Mouse (Mus musculus): ENCODE measurements at regions not wholly inside any gene's neighbourhood (a gene's known extent, or its start where the extent isn't known, plus 50 kb on each side); places are given as distances from the start of the nearest gene placed in this dataset.

DNA sequence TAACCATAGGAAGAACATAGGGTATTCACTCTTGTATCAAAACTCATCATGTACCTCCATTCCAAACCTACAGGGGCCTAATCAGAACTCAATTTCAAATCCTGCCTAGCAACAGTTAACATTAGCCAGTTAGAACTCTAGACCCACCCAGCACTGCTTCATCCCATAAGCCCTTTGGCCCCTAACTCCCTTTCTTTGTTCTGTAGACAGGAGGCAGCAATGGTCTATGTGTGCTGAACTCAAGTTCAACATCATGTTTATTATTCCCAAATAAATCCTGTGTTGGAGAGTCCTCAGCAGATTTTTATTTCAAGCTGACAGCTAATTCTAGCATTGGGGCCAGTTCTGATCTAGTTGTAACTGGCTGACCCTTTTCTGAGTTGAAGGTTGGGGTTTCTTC, 112.2 kb downstream of the Ipo8 start:
- no peak for DNase-seq

DNA sequence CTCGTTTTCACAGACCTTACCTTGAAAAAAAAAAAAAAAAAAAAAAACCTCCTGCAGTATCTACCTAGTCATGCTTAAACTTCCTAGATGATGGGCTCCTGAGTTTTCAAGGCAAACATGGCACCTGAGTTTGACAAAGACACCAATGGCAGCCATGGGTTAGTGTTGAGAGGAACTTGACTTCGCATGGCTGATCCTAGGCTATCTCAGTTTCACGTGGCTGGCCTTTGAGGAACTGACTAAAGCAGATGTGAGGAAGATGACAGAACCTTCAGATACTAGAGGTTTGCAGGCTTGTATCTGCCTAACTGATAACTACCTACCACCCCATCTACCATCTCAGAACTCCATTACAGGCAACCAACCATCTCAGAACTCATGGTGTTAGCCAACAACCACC, 120.9 kb downstream of the Ipo8 start:
- no peak for DNase-seq

- no peak for DNase-seq
These were observed 122.9 kb downstream of the Ipo8 start for GRCm38 (mm10) chr6:148708389-148708788.

DNA sequence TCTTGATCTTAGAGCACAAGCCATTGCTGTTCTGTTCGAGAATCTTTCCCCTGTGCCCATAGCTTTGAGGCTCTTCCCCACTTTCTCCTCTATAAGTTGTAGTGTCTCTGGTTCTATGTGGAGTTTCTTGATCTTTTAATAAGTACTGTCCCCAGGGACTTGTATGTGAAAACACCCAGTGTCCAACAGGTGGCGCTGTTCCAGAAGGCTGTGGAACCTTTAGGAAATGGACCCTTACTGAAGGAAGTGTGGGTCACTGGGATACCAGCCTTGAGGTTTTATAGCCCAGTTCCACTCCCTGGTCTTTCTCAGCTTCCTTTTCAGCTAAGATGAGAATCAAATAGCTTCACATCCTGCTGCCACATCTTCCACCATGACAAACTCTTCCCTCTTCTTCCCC, 125.6 kb downstream of the Ipo8 start:
- DNase-seq = peak; percentile 64 to 67

DNA sequence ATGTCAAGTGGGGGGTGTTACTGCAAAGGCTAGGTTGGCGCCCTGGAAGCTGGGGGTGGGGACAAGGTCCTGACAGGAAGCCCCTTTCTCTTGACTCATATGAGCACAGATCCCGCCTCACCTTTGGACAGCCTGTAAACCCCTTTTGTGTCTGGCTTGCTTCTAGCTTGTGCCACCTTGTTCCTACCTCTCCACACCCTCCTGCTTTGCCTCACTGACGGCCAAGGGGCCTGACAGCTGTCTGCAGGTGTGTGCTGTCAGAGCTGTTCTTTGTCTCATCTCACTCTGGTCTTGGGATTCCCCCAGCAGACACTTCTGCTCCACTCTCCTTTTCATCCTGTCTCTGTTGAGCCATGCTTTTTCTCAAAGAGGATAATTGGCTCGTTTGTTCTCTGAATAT, 137.9 kb downstream of the Ipo8 start:
- DNase-seq = no peak

- peak; percentile 63 to 79 for DNase-seq
These were observed 143.5 kb downstream of the Ipo8 start for GRCm38 (mm10) chr6:148687770-148688169.

DNA sequence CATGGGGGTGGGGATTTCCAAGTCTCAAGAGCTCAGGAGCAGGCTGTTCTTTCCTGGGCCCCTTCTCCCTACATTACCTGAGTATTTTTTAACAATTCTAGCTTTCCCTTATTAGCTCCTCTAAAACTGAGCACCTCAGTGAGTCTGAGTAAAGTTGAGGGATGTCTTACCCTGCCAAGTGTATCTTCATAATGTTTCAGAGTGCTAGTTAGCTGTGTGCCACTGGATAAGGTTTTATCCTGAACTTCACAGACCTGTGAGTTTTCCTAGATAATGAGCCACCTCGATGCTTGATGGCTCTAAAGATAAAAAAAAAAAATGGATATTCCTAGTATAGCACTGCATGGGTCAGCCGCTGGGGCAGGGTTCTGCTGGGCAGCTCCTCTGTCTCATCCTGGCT, 171.1 kb downstream of the Ipo8 start:
- no peak for DNase-seq

GRCm38 (mm10) chr6:148653216-148653615, 178.1 kb downstream of the Ipo8 start:
- DNase-seq = no peak

- no peak for DNase-seq
These were observed 178.8 kb downstream of the Ipo8 start for GRCm38 (mm10) chr6:148652434-148652833.

DNA sequence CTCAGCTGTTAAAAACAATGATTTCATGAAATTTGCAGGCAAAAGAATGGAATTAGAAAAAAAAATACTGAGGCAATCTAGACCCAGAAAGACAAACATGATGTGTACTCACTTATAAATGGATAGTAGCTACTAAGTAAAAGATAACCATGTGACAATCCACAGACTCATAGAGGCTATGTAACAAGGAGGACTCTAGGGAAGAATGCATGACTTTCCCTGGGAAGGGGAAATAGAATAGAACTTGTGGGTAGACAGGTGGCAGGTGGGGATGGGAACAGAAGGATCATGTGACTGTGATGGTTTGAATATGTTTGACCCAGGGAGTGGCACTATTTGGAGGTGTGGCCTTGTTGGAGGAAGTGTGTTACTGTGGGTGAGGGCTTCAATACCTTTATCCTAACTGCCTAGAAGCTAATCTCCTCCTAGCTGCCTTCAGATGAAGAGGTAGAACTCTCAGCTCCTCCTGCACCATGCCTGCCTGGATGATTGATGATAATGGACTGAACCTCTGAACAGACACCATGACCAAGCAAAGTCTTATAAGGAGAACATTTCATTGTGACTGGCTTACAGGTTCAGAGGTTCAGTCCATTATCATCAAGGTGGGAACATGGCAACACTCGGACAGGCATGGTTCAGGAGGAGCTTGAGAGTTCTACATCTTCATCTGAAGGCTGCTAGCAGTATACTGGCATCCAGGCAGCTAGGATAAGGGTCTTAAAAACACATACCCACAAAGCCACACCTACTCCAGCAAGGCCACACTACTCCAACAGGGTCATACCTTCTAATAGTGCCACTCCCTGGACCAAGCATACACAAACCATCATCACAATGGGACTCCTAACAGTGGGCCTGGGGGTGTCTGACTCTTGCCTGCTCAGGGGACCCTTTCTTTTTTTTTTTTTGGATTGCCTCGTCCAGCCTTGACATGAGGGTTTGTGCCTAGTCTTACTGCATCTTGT, 183.6 kb downstream of the Ipo8 start:
- no peak for DNase-seq

- no peak for DNase-seq
These were observed 190.7 kb downstream of the Ipo8 start for GRCm38 (mm10) chr6:148640595-148640994.

GRCm38 (mm10) chr6:148634148-148634547, 190.0 kb upstream of the Tmtc1 start:
- DNase-seq = no peak

GRCm38 (mm10) chr6:148627090-148627605, 183.0 kb upstream of the Tmtc1 start:
- DNase-seq = no peak

DNA sequence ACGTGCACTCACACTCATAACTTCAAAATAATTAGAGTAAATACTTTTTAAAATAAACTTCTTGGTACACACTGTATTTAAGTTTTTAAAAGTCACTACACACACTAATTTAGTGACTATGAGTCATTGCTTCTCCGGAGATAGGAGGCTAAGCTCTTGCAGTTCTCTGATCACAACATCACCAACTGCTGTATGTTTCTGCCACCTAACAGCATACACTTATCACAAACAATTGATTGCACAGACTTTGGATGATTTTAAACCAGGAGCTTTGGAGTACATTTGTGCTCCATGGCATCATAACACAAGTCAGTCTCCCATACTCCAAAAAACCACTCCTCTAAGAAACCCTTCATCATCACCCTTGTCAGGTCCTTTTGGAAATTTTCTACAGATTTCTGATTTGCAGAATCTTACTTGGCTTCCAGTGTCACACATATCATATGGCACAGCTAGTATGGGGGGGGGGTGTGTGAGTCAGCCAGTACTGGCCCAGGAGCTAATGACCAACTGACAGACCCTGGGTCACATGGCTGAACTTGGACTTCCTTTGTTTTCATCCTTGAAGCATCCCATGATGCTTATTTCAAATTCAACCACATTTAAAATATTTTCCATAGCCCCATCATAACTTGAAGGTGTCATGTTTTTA, 179.1 kb upstream of the Tmtc1 start:
- DNase-seq = no peak

GRCm38 (mm10) chr6:148620034-148620433, 175.8 kb upstream of the Tmtc1 start:
- DNase-seq = no peak

DNA sequence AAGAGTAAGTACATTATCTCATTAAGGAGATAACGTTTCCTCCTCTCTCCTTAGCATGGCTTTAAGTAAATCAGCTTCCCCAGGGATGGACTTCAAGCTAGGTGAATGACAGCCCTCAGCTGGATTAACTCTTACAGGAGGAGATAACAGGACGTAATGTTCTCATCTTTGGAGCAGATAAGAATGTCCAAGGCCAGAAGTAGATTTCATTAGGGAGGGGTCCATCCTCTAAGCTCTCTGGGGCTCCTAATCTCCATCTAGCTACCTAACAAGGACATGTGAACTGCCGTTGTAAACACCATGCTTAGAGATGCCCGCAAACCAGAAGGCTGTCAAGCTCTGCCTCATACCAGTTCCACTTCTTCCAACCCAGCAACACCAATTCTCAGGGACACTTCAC, 171.7 kb upstream of the Tmtc1 start:
- DNase-seq = no peak

DNA sequence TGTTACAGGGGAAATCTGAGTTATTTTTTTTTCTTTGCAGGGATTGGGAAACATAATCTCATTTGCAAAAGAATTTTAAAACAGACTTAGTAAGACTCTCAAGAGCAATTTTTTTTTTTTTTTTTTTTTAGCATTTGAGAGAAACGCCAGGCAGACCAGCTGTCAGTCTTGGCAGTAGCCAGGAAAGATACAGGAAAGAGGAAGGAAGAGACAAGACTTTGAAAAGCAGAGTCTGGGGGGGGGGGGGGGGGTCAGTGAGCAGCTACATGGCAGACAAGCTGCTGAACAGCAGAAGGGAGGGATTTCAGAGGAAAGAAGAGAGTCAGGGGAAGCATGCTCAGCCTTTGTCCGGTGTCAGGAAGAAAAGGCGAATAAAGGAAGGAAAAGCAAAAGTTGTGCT, 171.3 kb upstream of the Tmtc1 start:
- DNase-seq = no peak

DNA sequence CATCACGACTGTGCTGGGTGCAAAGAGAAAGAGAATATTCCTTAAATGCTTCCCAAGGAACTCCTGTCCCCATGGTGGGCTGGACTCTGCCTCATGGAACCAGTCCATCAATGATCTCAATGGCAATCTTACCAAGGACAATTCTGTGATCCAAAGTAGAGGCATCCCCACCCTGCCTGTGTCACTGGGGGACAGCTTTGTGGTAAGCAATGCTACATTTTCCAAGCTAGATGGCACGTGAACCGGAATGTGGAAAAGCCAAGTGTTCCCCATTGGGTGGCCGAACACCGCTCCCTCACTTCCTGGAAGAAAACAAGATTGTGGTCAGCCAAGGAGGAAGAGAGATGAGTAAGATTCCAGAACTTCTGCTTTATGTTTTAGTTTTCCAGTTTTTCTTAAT, 164.7 kb upstream of the Tmtc1 start:
- no peak for DNase-seq

- no peak for DNase-seq
These were observed 161.0 kb upstream of the Tmtc1 start for GRCm38 (mm10) chr6:148605226-148605625.

- DNase-seq = no peak
These were observed 160.6 kb upstream of the Tmtc1 start for GRCm38 (mm10) chr6:148604790-148605189.

DNA sequence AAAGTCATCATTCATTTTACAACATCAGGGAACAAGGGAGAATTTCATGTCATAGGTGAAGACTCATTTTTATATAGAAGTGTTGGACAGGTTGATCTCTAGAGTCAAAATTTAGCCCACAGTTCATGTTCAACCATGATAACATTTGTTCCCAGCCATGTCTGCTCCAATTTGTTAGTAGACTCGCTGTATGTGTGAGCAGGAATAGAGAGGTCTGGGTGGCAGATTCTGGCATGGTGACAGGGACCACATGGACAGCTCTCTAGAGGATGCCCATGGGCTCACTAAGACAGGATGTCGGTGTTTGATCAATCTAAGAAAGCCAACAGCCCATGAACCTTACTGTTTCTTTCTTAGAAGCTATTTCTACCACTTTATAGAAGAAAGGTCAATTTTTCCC, 159.7 kb upstream of the Tmtc1 start:
- no peak for DNase-seq

DNA sequence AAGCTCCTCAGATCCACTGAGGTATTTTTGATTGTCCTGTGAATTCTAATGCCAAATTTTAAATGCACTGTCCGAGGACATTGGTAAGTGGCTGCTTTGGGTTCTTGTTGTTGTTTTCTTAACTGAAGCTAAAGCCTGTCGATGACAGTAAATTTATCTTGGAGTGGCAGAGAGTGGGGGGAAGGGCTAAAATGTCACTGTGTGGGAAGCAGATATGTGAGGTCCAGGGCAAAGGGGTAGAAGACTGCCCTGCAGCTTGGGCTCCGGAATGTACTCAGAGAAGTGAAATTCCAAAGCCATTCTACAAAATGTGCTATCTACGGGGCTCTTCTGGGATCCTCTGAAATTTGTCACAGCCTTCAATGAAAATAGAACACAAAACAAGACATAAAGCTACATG, 159.3 kb upstream of the Tmtc1 start:
- no peak for DNase-seq

- no peak for DNase-seq
These were observed 158.7 kb upstream of the Tmtc1 start for GRCm38 (mm10) chr6:148602894-148603293.

Data from adrenal gland, postnatal 36 days (tissue).